Mouse (Mus musculus): ENCODE data around the gene Abca13.
"Not testable (repeated sequence)": the region's sequence is repeated elsewhere in the genome, so short reads cannot be mapped to it uniquely, and the experiment has no call there.

The Abca13 gene

GRCm38 (mm10) chr11:9291168-9291567, 99.4 kb downstream of the Abca13 start:
- DNase-seq (ENCODE audit: low spot score), result no peak

- DNase-seq (ENCODE audit: low spot score), result no peak
Measured at GRCm38 (mm10) chr11:9299615-9300014, 107.9 kb downstream of the Abca13 start.

GRCm38 (mm10) chr11:9305450-9305849, 113.7 kb downstream of the Abca13 start:
- DNase-seq (ENCODE audit: low spot score), result no peak

- no peak for DNase-seq (ENCODE audit: low spot score)
Measured at GRCm38 (mm10) chr11:9316545-9316944, 124.8 kb downstream of the Abca13 start.

- DNase-seq (ENCODE audit: low spot score), result peak; percentile 42
Measured at GRCm38 (mm10) chr11:9317076-9317929, 125.6 kb downstream of the Abca13 start.

GRCm38 (mm10) chr11:9338151-9338550, 146.4 kb downstream of the Abca13 start:
- no peak for DNase-seq (ENCODE audit: low spot score)

GRCm38 (mm10) chr11:9347724-9348123, 156.0 kb downstream of the Abca13 start:
- DNase-seq (ENCODE audit: low spot score), result no peak

- no peak for DNase-seq (ENCODE audit: low spot score)
Measured at GRCm38 (mm10) chr11:9373160-9373559, 181.4 kb downstream of the Abca13 start.

- not testable (repeated sequence) for DNase-seq (ENCODE audit: low spot score)
Measured at GRCm38 (mm10) chr11:9374426-9374825, 182.7 kb downstream of the Abca13 start.

- DNase-seq (ENCODE audit: low spot score), result no peak
Measured at GRCm38 (mm10) chr11:9388520-9388919, 196.8 kb downstream of the Abca13 start.

- no peak for DNase-seq (ENCODE audit: low spot score)
Measured at GRCm38 (mm10) chr11:9416946-9417345, 225.2 kb downstream of the Abca13 start.

- no peak for DNase-seq (ENCODE audit: low spot score)
Measured at GRCm38 (mm10) chr11:9420205-9420604, 228.5 kb downstream of the Abca13 start.

- peak; percentile 11 for DNase-seq (ENCODE audit: low spot score)
Measured at GRCm38 (mm10) chr11:9427411-9427810, 235.7 kb downstream of the Abca13 start.

- peak; percentile 0 for DNase-seq (ENCODE audit: low spot score)
Measured at GRCm38 (mm10) chr11:9432807-9433206, 241.1 kb downstream of the Abca13 start.

- no peak for DNase-seq (ENCODE audit: low spot score)
Measured at GRCm38 (mm10) chr11:9436617-9437016, 244.9 kb downstream of the Abca13 start.

GRCm38 (mm10) chr11:9439781-9440180, 248.0 kb downstream of the Abca13 start:
- DNase-seq (ENCODE audit: low spot score), result no peak

GRCm38 (mm10) chr11:9441192-9441591, 249.4 kb downstream of the Abca13 start:
- DNase-seq (ENCODE audit: low spot score), result no peak

- no peak for DNase-seq (ENCODE audit: low spot score)
Measured at GRCm38 (mm10) chr11:9472400-9472799, 280.7 kb downstream of the Abca13 start.

- peak; percentile 16 for DNase-seq (ENCODE audit: low spot score)
Measured at GRCm38 (mm10) chr11:9481511-9481910, 289.8 kb downstream of the Abca13 start.

GRCm38 (mm10) chr11:9500326-9501142, 308.8 kb downstream of the Abca13 start:
- DNase-seq (ENCODE audit: low spot score), result no peak

- DNase-seq (ENCODE audit: low spot score), result not testable (repeated sequence)
Measured at GRCm38 (mm10) chr11:9514966-9515365, 323.2 kb downstream of the Abca13 start.

- DNase-seq (ENCODE audit: low spot score), result no peak
Measured at GRCm38 (mm10) chr11:9528556-9528955, 336.8 kb downstream of the Abca13 start.

- peak; percentile 22 for DNase-seq (ENCODE audit: low spot score)
Measured at GRCm38 (mm10) chr11:9531715-9532114, 340.0 kb downstream of the Abca13 start.

All from lung, postnatal 25 days (tissue).